Mouse (Mus musculus) skeletal muscle tissue, adult 2 months (tissue): Measurements from ENCODE around the gene Fbxl17.

Experiments used
- DNase-seq: peaks from one replicate; pipeline ENCODE4 v3.0.0-alpha.2; 2012; ENCODE audit warnings: low read depth, low spot score

Gene Fbxl17

DNA sequence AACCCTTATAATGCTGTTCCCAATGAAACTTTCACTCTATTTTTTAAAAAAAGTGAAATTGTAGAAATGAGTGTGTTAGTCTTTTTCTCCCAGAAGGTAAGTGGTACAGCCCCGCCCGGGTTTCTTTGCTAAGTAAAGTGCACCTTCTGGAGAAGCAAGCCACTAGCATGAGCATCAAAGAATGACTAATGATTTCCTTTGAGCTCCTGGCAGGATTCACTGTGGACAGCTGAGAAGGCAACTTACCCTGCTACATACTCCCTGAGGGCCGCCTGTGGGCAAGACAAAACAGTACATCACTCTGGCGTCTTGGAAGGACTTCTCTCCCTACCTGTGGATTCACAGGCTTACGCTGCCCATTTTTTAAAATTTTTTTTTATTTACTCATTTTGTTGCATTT is 217.8 kb downstream of the Fbxl17 start:
- peak; percentile 15 for DNase-seq

GRCm38 (mm10) chr17:63280990-63281389 is 218.8 kb downstream of the Fbxl17 start:
- DNase-seq, result no peak

GRCm38 (mm10) chr17:63279144-63279543 is 220.7 kb downstream of the Fbxl17 start:
- DNase-seq, result peak; percentile 38

DNA sequence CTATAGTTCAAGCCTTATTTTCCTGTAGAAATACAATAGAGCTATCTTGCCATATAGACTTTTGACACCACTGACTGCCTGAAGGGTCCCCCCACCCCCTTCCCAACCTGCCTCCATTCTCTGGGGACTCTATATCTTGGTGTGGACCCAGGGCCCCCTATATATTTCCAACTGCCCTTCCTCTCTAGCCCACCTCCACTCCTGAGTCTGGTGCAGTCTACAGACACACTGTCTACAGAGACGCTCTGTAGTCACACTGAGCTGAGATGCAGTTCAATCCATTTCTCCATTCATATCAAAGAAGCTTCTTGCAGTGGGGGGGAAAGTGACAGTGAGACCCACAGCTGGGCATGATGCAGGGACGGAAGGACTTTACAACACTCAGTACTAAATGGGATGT is 226.5 kb downstream of the Fbxl17 start:
- no peak for DNase-seq

DNA sequence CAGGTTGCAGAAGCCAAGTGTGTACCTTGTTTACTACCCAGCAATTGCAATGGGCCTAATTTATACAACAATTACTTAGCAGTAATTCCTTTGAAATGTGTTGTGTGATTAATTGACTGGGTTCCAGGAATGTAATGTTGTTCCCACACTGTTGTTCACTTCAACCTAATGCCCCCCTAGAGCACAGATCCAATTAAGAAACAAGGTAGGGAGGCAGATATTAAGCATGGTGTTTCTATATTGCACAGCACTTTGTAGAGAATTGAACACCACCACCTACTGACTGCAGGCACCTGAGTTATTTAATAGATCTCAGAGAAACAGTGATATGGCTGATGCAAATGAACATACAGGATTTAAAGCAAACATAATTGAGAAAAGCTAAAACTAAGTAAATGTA is 226.9 kb downstream of the Fbxl17 start:
- no peak for DNase-seq

- DNase-seq, result no peak
Observed at GRCm38 (mm10) chr17:63271000-63271399, 228.8 kb downstream of the Fbxl17 start.

- DNase-seq, result no peak
Observed at GRCm38 (mm10) chr17:63270513-63270912, 229.3 kb downstream of the Fbxl17 start.

DNA sequence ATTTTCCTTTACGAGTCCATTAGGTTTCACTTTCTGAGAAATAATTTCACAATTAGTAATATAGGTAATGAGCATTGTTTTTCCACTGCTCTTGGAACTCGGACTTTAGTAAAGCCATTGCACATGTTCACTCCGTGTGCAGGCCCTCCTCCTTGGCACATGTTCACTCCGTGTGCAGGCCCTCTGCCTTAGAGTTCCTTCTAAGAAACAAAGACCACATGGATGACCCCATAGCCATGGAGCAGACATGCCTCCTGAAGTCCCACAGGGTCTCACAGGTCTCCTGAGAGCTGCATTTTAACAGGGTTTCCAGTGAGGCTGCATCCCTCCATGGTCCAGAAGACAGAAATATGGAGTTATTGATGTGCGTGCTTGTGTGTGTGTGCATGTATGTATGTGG is 237.1 kb downstream of the Fbxl17 start:
- no peak for DNase-seq

- DNase-seq, result no peak
Observed at GRCm38 (mm10) chr17:63261508-63262141, 238.2 kb downstream of the Fbxl17 start.

- DNase-seq, result no peak
Observed at GRCm38 (mm10) chr17:63259091-63259490, 240.7 kb downstream of the Fbxl17 start.

DNA sequence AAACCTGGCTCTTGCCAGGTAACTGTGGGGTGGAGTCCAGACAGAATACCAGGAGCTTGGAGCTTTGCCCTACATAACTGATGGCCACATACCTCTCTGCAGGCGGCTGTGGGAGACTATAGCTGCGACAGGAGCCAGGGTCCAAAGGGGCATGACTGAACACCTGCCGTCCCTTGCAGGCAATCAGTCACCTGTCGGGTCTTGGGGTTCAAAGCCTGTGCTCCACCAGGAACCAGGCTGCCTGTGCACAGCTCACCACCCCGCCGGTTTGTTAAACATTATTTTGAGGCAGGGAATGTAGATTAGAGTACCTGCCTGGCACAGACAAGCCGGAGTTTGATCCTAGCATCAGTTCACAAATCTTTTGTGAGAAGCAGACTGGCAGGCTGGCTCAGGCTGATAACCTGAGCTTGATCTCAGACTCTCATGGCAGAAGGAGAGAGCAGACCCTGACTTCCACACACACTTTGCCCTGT is 253.6 kb downstream of the Fbxl17 start:
- DNase-seq, result no peak

DNA sequence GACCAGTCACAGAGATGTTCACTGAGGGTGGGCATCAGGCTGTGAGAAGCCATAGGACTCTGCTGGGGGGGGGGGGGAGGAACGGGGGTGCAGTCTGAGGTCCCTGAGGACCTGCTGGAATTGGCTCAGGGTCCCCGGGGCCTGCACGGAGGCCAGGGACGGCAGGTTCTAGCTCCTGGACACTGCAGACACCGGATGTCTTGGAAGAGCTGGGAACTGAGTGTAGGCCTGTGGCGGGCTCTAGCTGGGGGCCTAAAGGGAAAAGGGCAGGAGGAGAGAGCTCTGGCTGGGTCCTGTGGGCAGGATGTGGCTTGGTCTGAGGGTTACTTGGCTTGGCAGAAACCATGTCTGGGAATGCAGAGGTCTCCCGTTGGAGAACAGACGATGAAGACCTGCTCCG is 254.3 kb downstream of the Fbxl17 start:
- DNase-seq, result no peak

DNA sequence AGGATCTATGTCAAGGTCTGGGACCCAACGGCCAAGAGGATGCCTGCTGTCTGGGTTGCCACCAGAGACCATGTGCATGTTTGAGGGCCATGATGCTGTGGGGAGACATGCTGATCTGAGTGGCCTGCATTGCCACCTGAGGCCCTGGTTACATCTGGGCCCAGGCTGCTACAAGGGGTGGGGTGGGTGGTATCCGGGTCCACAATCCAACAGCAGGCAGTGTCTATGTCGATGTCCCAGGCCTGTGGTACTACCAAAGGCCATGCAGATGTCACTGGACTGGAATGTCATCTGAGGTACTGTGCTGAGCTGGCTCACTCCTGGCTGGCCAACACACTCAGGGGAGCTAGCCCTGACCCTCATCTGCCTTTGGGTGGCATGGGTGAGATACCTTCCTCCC is 257.1 kb downstream of the Fbxl17 start:
- DNase-seq, result no peak

DNA sequence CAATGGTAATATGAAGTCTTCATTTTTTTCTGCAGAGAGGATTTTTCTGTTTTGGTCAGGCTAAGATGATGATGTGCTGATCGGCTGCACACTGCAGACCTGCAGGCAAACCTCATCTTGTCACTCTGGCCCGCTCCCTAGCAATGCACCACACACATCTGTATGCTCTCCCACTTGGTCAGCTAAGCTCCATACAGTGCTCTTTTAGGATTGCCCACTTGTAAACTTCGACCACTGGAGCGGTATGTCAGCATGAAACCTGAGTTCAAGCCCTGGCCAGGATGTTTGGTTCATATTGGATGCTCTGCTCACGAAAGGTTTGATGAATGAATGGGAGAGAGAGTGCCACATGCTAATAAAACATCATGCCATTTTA is 259.1 kb downstream of the Fbxl17 start:
- no peak for DNase-seq

DNA sequence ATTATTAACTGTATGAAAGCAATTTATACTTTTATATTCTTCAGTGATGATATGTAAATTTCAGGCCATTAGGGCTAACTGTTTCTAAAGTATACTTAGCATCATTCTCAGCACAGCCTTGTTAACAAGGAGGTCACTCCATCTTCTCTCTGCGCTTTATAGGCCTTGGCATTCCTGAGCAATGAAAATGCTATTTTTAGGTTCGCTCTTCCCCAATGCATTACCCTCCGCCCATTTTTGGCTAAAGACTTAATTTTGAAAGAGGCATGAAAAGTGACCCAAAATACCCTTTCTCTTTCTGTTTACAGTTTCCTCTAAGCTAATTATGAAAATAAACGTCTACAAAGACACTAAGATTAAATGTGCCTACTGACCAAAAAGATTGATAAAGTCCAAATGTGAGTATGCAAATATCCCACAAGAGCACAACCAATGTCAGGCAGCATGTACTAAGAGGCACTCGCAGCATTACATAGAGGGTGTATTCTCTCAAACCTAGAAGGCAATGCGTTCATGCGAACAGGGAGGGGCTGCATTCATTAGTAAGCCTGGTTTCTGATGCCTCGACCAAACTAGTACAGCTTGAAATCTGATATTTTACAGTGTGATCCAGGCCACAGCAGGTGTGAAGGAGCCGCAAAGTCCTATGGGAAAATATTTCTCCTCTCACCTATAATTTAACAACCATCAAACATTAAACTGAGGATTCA is 259.6 kb downstream of the Fbxl17 start:
- DNase-seq, result no peak

DNA sequence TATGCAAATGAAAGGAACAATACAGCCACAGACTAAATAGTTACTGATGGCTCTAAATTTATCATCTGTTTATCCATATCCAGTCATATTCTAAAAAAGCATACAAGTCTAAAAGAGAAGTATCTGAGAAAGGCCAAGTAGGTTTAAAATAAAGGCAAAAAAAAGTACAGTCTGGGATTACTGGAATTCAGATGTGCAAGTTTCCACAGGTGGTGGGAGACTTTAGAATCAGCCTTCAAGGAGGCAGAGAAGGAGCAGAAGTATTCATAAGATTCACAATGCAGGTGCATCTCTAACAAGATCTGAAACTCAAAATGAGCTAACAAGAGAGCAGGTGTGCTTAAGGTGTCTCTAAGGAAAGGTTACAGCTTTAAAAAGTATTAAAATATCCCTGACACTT is 263.0 kb downstream of the Fbxl17 start:
- DNase-seq, result no peak

DNA sequence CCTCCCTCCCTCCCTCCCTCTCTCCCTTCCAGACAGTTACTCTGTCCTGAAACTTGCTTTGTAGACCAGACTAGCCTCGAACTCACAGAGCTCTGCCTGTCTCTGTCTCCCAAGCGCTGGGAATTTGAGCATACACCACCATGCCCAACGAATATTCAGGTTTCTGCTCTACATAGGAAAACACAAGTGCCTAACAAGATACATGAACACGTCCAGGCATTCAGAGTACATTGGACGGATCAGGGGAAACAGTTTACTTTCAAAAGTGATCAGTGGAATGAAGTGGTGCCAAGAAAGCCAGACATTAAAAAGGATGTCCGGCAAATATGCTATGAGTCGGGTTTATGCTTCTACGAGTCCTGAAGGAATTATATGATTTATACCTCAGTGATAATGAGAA is 263.6 kb downstream of the Fbxl17 start:
- no peak for DNase-seq

GRCm38 (mm10) chr17:63235821-63236220 is 264.0 kb downstream of the Fbxl17 start:
- no peak for DNase-seq

DNA sequence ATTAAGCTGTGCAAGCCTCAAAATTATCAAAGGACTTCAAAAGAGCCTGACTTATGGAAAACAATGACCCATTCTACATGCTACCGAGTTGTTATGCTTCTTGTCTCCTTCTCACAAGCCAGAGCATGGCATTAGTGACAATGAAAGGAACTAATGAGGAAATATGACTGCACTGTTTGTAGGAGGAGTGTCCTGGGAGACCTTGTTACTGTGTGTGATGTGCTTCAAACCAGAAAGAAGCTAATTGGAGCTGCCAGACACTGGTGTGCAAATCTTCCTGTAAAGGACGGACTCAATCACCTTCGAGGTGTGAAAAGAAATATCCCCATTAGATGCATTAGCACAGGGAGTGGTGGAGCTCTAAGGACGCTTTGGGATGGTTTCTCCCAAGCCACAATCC is 270.7 kb downstream of the Fbxl17 start:
- DNase-seq, result no peak

- no peak for DNase-seq
Observed at GRCm38 (mm10) chr17:63226380-63226779, 273.4 kb downstream of the Fbxl17 start.

- DNase-seq, result no peak
Observed at GRCm38 (mm10) chr17:63225959-63226358, 273.9 kb downstream of the Fbxl17 start.

- no peak for DNase-seq
Observed at GRCm38 (mm10) chr17:63223675-63224074, 276.1 kb downstream of the Fbxl17 start.

GRCm38 (mm10) chr17:63221632-63222031 is 278.2 kb downstream of the Fbxl17 start:
- DNase-seq, result no peak
